Mouse (Mus musculus) liver, postnatal 0 days (tissue): Measurements from ENCODE around the gene Ugt1a8. TPM values are rescaled to one million over a fixed set of nuclear protein-coding genes. Genes with fewer than 3 reads are reported as not detected.

ENCODE experiments used
- ATAC-seq: fragments of 200-750 bp; cut with Nextera tagmentation; 2 replicates; pipeline ENCODE4 v1.8.0; 2017; ENCODE audit warnings: mild to moderate bottlenecking, moderate library complexity
- DNase-seq: peaks from one replicate; pipeline ENCODE4 v3.0.0-alpha.2; 2016
- H3K27ac ChIP-seq: fragments of 300-500 bp; sonication (generic); 2 replicates; pipeline ENCODE4 v1.5.1; 2014; ENCODE audit warnings: antibody characterized with exemption, moderate library complexity, mild to moderate bottlenecking, low read depth
- H3K27me3 ChIP-seq: fragments of 300-500 bp; sonication (generic); 2 replicates; pipeline ENCODE4 v1.6.1; 2014; ENCODE audit warnings: low read length, control low read depth, mixed read lengths; ENCODE audit not compliant: insufficient read depth
- H3K36me3 ChIP-seq: fragments of 300-500 bp; sonication (generic); replicated peaks from 2 replicates; pipeline ENCODE4 v1.6.1; 2014; ENCODE audit warnings: mild to moderate bottlenecking, control low read depth, low read length, moderate library complexity, mixed read lengths; ENCODE audit not compliant: insufficient read depth
- H3K4me1 ChIP-seq: fragments of 300-500 bp; sonication (generic); 2 replicates; pipeline ENCODE4 v1.6.1; 2014; ENCODE audit warnings: antibody characterized with exemption, mild to moderate bottlenecking, control low read depth; ENCODE audit not compliant: insufficient read depth
- H3K4me2 ChIP-seq: fragments of 300-500 bp; sonication (generic); 2 replicates; pipeline ENCODE4 v1.6.1; 2014; ENCODE audit warnings: low read depth, mild to moderate bottlenecking, low read length, moderate library complexity, mixed read lengths
- H3K4me3 ChIP-seq: fragments of 300-500 bp; sonication (generic); 2 replicates; pipeline ENCODE4 v1.5.1; 2014; ENCODE audit warnings: low read depth, low read length
- H3K9ac ChIP-seq: fragments of 300-500 bp; sonication (generic); replicated peaks from 2 replicates; pipeline ENCODE4 v1.6.1; 2014; ENCODE audit warnings: mild to moderate bottlenecking, moderate library complexity
- H3K9me3 ChIP-seq: fragments of 300-500 bp; sonication (generic); 2 replicates; pipeline ENCODE4 v1.6.1; 2016; ENCODE audit warnings: mild to moderate bottlenecking, control low read depth, low read length, mixed read lengths
- CTCF ChIP-seq: sonication (generic); IDR thresholded peaks from 2 replicates; pipeline ENCODE4 v1.5.1; 2016; ENCODE audit warnings: antibody characterized with exemption, low read depth
- EP300 ChIP-seq: IDR thresholded peaks from 2 replicates; pipeline ENCODE4 v1.6.1; 2016; ENCODE audit warnings: antibody characterized with exemption, low read depth, mild to moderate bottlenecking
- WGBS: fragments of 180-500 bp; shearing (Covaris S2); extraction: QIAGEN DNeasy Blood & Tissue Kit; methylation state at CpG from one replicate; pipeline ENCODE4 v1.1.7; 2014; ENCODE audit not compliant: insufficient replicate concordance; 5-methylcytosine and 5-hydroxymethylcytosine counted together
- polyA plus RNA-seq: library from polyadenylated mRNA; unstranded; fragments of >200 nt; fragmentation: Nextera tagmentation; extraction: Ambion mirVana; gene quantifications from 2 replicates; pipeline ENCODE4 v1.2.1, GENCODE M21; 2015

The Ugt1a8 gene
- polyA plus RNA-seq, 1 experiment from 2014 or later, result not detected

DNA sequence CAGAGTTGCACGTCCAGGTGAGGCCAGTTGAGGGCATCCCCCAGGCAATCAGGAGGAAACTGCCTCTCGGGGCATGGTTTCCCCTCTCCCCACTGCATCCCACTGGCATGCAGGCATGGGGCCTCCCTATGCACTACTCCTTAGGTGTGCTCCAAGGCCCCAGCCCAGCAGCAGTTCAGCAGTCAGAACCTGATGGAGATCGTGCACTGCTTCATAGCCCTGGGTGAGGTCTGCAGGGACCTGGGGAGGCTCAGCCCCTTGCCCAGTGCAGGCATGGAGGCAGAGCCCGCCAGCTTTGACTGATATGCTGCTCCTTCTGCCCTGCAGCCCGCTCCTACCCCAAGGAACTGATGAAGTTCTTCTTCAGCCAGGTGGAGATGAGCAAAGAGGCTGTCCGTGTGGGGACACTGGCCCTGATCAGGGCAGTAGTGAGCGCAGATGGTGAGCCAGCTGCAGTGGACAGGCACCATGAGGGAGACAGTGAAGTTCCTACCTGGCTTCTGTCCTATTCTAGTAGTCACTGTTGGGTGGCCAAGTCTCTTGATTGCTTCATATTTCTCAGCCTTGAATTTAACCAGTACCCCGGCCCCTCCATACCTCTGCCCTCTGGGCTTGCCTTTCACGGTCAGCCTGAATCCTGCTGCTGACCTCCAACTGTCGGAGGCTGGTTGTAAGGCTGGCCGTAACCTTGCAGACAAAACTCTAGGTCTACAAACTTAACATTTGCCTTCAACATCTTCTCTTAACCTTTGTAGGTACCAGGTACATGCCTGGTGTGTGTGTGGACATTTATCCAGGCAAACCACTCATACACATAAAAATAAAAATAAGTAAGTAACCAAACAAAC is 147.7 kb downstream of the Ugt1a8 start:
- Histone ChIP-seq H3K4me2 (no peak overlapping the region), H3K36me3 (no peaks in the 10 kb centered on the region), H3K4me1 (no peaks in the 10 kb centered on the region; the same call in 1 of the 2 replicates), H3K9ac (no peak overlapping the region), H3K27me3 (no peaks in the 10 kb centered on the region), H3K9me3 (peaks cover 29% of the 10 kb centered on the region), H3K27ac (no peak overlapping the region), H3K4me3 (no peak overlapping the region)
- WGBS, result 58% methylated on average over 11 of the region's 11 CpGs
- no peak for TF ChIP-seq EP300
- TF ChIP-seq CTCF, result no peak
- ATAC-seq (no peak), DNase-seq (no peak)

DNA sequence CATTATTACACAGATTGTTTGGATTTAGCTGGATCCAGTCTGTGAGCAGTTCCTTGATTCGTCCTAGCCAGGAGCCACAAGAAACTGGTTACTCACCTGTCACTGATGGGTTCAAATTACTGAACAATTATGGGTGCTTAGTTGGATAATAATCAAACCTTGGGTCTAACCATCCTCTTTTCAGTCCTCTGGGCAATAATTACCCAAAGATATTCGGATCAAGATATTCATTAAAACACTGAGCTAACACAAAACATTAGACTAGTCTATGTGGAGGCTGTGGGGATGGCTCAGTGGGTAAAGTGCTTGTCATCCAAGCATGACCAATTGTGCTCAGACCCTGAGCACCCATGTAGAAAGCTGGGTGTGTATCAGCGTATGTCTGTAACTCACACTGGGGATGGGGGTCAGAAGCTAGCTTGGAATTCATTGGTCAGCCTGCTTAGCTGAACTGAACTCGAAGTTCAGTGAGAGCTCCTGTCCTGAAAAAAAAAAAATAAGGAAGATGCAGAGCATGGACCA is 148.3 kb downstream of the Ugt1a8 start:
- H3K9me3 ChIP-seq, result peaks cover 35% of the 10 kb centered on the region
- no peak overlapping the region for H3K4me2 ChIP-seq
- no peaks in the 10 kb centered on the region for H3K36me3 ChIP-seq
- TF ChIP-seq EP300, result no peak
- TF ChIP-seq CTCF, result no peak
- H3K4me3 ChIP-seq, result no peak overlapping the region
- H3K4me1 ChIP-seq, result no peaks in the 10 kb centered on the region; the same call in 1 of the 2 replicates
- H3K27me3 ChIP-seq, result no peaks in the 10 kb centered on the region
- WGBS, result 47% methylated on average over 4 of the region's 4 CpGs
- no peak for ATAC-seq
- no peak for DNase-seq
- H3K9ac ChIP-seq, result no peak overlapping the region
- H3K27ac ChIP-seq, result no peak overlapping the region

DNA sequence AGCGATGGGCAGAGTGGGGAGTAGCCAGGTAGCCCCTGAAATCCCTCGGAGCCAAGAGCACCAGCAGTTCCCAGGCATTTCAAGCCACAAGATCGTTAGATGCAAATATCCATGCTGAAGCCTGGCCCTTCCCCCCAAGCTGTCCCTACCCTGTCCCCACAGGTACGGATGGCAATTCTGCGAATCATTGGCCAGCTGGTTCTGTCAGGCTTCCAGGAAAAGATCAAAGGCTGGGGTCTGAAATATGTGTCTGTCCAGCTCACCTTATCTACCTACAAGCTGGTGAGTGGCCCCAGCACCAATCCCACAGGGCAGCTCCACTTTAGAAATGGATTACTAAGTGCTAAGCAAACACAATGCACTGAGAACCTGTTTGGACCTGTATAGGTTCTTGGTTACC is 149.7 kb downstream of the Ugt1a8 start:
- no peaks in the 10 kb centered on the region for H3K27me3 ChIP-seq
- H3K36me3 ChIP-seq, result no peaks in the 10 kb centered on the region
- no peak overlapping the region for H3K4me3 ChIP-seq
- H3K9me3 ChIP-seq, result peaks cover 35% of the 10 kb centered on the region
- TF ChIP-seq EP300, result no peak
- no peak for TF ChIP-seq CTCF
- DNase-seq (peak; percentile 76), ATAC-seq (peak; percentile 70)
- no peak overlapping the region for H3K27ac ChIP-seq
- no peak overlapping the region for H3K9ac ChIP-seq
- WGBS, result 63% methylated on average over 5 of the region's 5 CpGs
- H3K4me1 ChIP-seq, result no peaks in the 10 kb centered on the region; the same call in 1 of the 2 replicates
- no peak overlapping the region for H3K4me2 ChIP-seq

DNA sequence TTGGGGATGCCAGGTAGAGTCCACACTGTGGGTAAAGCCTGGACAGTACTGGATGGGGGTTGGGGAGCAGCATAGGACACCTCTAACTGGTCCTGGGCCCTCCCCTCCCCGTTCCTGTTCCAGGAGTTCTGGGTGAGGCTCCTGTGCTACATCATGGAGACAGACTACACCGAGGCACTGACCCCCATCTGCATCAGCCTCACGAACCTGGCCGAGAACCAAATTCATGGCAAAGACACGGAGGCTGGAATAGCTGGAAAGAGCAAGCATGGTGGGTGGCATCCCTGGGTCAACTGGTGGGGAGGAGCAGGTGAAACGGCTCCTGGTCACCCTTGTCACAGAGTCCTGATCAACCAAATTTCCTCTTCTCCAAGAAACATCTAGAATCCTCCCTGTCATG is 151.2 kb downstream of the Ugt1a8 start:
- ATAC-seq, result no peak
- Histone ChIP-seq H3K4me3 (no peak overlapping the region), H3K4me1 (no peaks in the 10 kb centered on the region; the same call in 1 of the 2 replicates), H3K27ac (no peak overlapping the region), H3K9me3 (peaks cover 35% of the 10 kb centered on the region), H3K36me3 (no peaks in the 10 kb centered on the region), H3K9ac (no peak overlapping the region), H3K4me2 (no peak overlapping the region), H3K27me3 (no peaks in the 10 kb centered on the region)
- TF ChIP-seq CTCF (no peak), EP300 (no peak)
- 73% methylated on average over 6 of the region's 6 CpGs for WGBS
- DNase-seq, result no peak

DNA sequence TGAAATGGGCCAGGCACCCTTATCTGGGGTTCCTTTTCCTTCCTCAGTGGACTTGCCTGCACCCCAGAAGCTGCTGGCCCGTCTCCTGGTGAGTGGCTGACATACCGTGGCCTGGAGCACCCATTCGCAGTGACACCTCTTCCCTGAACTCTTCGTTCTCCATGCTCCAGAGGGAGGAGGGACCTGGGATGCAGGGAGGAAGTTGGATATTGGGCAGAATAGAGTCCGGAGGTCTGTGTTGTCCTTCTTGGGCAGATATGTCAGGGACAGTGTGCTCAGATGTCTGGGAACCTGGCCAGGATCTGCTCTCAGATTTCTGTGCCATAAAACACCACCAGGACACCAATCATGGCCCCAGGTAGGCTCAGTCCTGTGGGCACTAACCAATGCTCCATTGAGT is 152.5 kb downstream of the Ugt1a8 start:
- Histone ChIP-seq H3K9me3 (peaks cover 35% of the 10 kb centered on the region), H3K27me3 (no peaks in the 10 kb centered on the region), H3K4me1 (no peaks in the 10 kb centered on the region; the same call in 1 of the 2 replicates), H3K9ac (no peak overlapping the region), H3K4me3 (no peak overlapping the region), H3K4me2 (no peak overlapping the region), H3K27ac (no peak overlapping the region), H3K36me3 (no peaks in the 10 kb centered on the region)
- ATAC-seq, result no peak
- TF ChIP-seq CTCF (no peak), EP300 (no peak)
- DNase-seq, result no peak
- WGBS, result 60% methylated on average over 5 of the region's 5 CpGs

GRCm38 (mm10) chr1:88240579-88240978 is 153.0 kb downstream of the Ugt1a8 start:
- Histone ChIP-seq H3K4me2 (no peak overlapping the region), H3K27ac (no peak overlapping the region), H3K4me1 (no peaks in the 10 kb centered on the region; the same call in 1 of the 2 replicates), H3K36me3 (no peaks in the 10 kb centered on the region), H3K4me3 (no peak overlapping the region), H3K27me3 (no peaks in the 10 kb centered on the region), H3K9me3 (peaks cover 29% of the 10 kb centered on the region), H3K9ac (no peak overlapping the region)
- ATAC-seq (no peak), DNase-seq (no peak)
- WGBS, result 55% methylated on average over 4 of the region's 4 CpGs
- TF ChIP-seq CTCF, result no peak
- TF ChIP-seq EP300, result no peak
